Mouse (Mus musculus) urinary bladder, postnatal 36 days (tissue): ENCODE results near the gene Slc35e3.
"Not testable (repeated sequence)": the region's sequence is repeated elsewhere in the genome, so short reads cannot be mapped to it uniquely, and the experiment has no call there.

Source experiments
- DNase-seq, 2 experiments: peaks; one replicate each; pipeline ENCODE4 v3.0.0; 2022; ENCODE audit warnings: low spot score in 2 of 2, mixed read lengths in 1 of 2

Slc35e3 gene

GRCm38 (mm10) chr10:117762281-117762830, 16.2 kb upstream of the Slc35e3 start:
- no peak for DNase-seq

GRCm38 (mm10) chr10:117761551-117761950, 15.4 kb upstream of the Slc35e3 start:
- DNase-seq: no peak

GRCm38 (mm10) chr10:117760831-117761335, 14.7 kb upstream of the Slc35e3 start:
- DNase-seq: no peak

- no peak for DNase-seq
Measured at GRCm38 (mm10) chr10:117759844-117760630, 13.9 kb upstream of the Slc35e3 start.

- no peak for DNase-seq
Measured at GRCm38 (mm10) chr10:117758749-117759727, 12.9 kb upstream of the Slc35e3 start.

DNA sequence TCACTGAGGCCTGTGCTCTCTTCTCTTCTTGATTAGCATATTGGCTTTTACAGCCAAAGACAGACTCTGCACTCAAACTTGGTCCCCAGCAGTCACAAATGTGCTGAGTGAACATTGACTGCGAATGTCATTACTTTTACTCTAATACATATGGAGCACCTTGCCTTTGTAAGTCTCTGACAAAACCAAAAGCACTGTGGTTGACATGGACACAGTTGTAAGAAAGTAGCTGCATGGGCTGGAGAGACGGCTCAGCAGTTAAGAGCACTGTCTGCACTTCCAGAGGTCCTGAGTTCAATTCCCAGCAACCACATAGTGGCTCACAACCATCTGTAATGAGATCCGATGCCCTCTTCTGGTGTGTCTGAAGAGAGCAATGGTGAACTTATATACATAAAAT, 12.2 kb upstream of the Slc35e3 start:
- not testable (repeated sequence) for DNase-seq

DNA sequence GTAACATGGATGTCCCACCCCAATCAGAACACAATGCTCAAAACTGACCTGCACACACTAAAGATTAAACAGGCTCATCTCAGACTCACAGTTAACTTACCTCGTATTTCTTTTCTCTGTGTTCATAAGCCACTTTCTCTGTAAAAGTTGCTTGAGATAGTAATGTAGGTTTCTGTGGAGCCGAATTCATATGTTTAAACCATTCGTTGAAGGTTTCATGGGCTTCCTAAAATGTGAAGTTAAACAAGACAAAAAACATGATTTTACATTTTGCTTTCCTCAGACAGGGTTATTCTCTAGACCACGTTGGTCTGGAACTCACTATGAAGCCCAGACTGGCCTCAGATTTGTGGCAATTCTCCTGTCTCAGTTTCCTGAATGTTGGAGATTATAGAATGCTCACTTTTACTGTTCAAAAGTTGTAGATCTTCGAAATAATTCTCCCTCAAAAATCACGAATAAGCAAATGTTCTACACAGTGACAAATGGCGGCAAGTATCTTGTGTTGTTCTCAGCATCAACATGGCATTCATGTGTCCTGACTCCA, 11.7 kb upstream of the Slc35e3 start:
- DNase-seq: no peak

GRCm38 (mm10) chr10:117757259-117757658, 11.1 kb upstream of the Slc35e3 start:
- no peak for DNase-seq

DNA sequence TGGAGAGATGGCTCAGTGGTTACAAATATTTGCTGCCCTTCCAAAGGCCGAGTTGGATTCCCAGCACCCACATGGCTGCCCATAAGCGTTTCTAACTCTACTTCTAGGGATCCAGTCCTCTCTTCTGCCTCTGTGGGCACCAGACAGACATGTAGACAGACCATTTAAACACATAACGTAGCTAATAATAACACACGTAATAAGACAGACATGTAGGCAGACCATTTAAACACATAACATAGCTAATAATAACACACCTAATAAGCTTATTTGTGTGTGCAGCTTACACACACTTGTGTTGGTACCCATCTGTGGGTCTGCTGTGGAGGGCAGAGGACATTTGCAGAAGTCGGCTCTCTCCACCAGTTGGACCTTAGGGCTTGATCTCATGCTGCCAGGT, 10.6 kb upstream of the Slc35e3 start:
- DNase-seq: no peak

GRCm38 (mm10) chr10:117755799-117756467, 9.8 kb upstream of the Slc35e3 start:
- no peak for DNase-seq

DNA sequence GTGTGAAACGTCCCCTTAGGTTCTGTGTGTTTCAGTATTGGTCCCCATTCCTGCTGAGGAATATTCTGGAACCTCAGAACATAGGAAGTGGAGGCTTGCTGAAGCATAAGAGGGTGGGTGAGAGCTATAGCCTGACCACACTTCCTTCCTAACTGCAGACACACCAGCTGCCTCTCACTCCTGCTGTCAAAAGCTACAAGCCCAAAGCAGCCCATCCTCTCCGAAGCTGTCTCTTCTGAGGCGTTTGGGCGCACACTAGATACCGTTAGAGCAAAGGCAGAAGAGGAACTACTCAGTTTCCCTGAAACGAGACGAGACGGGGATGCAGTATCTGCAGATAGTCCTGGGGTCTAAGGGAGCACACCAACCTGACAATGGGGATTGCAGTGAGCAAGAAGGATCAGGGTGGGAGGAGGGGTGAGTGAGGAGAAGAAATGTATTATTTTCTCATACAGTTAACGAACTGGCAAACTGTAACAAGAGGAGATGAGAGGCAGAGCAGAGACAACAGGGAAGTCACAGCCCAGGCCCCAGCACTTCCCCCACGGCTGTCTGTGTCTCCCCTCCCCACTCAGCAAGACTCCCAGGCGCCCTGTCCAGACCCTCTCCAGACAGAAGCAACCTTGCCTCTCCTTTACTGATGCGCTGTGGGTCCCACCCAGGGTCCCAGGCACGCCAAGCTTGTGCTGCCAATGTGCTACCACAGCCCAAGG, 9.1 kb upstream of the Slc35e3 start:
- DNase-seq: no peak

DNA sequence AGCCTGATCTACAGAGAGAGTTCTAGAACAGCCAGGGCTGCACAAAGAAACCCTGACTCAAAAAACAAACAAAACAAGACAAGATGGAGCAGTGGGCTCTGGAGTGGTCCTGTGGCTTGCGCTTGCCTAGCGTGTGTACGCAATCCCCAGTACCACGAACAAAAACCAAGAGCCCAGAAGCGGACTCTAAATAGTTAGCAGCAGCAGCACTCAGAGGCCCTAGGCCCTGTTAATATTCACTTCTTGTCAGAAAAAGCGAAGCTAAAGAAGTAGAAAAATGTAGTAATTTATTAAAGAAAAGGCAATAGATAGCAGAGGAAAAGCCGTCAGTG, 8.4 kb upstream of the Slc35e3 start:
- no peak for DNase-seq

DNA sequence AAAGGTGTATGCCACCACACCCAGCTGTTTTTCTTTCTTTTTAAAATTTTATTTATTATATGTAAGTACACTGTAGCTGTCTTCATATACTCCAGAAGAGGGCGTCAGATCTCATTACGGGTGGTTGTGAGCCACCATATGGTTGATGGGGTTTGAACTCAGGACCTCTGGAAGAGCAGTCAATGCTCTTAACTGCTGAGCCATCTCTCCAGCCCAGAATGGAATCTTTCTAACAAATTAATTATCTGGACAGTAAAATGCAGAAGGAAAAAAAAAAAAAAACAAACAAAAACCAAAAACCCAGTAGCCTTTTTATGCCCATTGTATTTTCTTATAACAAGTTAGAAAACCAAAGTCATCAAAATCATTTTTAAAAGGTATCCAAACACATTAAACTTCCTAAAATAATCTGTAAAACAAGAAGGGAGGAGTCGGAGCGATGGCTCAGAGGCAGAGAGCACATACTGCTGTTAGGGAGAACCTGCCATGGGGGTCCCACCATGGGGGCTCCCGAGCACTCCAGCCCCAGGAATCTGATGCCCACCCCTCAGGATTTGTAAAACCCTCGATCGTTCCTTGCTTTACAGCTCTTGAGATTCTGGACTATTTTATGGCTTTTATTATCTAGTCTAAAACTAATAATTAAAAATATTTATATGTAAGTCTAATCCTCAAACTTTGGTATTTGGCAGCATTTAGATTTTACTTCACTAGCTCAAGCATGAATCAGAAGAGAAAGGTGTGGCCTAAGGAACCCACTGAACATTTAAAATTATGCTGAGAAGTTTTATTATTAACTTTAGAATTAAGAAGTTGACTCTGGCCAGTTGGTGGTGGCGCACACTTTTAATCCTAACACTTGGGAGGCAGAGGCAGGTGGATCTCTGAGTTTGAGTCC, 7.8 kb upstream of the Slc35e3 start:
- no peak for DNase-seq

GRCm38 (mm10) chr10:117752851-117753647, 6.9 kb upstream of the Slc35e3 start:
- no peak for DNase-seq

GRCm38 (mm10) chr10:117752304-117752821, 6.2 kb upstream of the Slc35e3 start:
- no peak for DNase-seq

GRCm38 (mm10) chr10:117751744-117752143, 5.6 kb upstream of the Slc35e3 start:
- DNase-seq: no peak

DNA sequence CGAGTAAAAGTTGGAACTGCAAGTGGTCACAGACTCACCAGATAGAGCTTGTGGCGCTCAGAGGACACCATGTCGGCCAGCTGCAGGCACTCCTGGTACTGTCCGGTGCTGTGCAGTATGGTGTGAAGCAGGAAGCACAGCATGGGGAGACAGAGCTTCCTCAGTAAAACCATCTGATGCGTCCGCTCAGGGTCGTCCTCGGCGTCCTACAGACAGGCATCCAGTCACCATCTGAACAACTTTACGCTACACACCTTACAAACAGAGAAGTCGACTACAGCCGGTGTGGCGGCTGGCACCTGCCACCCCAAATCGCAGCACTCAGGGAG, 5.1 kb upstream of the Slc35e3 start:
- no peak for DNase-seq

DNA sequence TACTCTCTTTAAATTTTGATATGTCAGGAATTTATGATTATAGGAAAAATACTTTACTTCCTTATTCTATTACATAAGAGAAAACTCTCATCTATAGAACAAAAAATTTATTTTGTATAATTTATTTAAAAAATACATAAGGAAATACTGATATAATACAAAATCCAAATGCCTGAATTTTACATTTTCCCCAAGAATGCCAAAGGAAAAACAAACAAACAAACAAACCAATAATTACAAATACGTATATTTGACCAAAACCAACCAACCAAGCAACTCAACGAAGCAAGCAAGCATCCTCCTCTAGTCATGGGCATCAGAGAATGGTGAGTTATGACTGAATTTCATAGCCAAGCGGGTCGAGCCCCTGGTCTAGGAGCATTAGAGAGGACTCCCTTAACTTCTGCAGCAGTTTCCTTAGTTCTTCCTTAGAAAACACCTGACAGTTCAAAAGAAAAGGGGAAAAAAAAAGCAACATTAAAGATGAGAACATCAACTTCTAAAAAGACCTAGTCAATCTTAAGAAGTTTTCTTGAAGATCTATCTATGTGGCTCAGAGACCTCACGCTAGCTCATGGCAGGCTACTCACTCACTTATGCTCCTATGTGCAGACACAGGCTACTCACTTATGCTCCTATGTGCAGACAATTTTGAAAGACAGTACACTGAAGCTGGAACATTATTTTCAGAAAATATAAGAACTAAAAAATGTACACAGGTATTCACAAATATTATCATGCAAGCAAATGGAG, 4.5 kb upstream of the Slc35e3 start:
- DNase-seq: no peak
